Mouse (Mus musculus) cerebellum, adult 2 months (tissue): ENCODE data around the gene Tedc1.

ENCODE experiments used
- CTCF ChIP-seq: fragments of 200-500 bp; IDR thresholded peaks from 2 replicates; pipeline ENCODE4 v1.5.1; 2011; ENCODE audit warnings: low read depth, mild to moderate bottlenecking, control low read depth, low read length, moderate library complexity, borderline replicate concordance; ENCODE audit not compliant: insufficient read depth
- POLR2A ChIP-seq: fragments of 200-500 bp; IDR thresholded peaks from 2 replicates; pipeline ENCODE4 v1.6.1; 2011; ENCODE audit warnings: low read length, control low read depth, borderline replicate concordance; ENCODE audit not compliant: insufficient read depth

DNA sequence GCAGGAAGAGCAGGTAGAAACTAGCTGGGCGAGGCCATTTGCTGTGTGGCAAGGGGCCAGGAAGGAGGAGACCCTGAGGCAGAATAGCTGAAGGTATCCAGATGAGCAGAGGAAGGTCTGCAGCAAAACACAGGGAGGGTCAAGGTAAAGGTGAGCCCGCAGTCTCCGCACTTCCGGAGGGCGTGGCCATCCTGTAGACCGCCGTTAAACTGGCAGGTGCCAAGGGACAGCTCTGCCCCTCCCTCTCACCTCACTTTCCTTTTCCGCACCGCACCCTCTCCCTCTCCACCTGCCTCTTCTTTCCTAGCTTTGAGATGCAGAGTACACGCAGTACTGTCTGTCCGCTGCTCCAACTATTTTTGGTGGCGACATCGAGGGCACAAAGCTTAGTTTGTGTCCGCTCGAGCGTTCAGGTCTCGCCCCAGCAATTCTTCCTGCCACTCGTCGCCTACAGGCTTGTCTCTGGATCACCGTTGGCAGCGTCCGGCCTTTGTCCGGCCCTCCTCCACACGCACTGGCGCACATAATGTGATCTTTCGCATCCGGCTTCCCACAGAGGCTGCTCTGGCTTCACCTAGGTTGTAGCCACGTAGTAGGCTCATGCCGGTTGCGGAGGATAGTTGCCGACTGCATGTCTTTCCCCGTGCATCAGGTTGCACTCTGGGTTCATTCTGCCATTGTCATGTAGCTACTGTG lies 997 bp upstream of the Tedc1 start:
- TF ChIP-seq CTCF (no peak), POLR2A (no peak)
